Mouse (Mus musculus) CH12.LX (cell line): Measurements from ENCODE around the gene Ddx59. TPM values are rescaled to one million over a fixed set of nuclear protein-coding genes. Genes with fewer than 3 reads are reported as not detected.
A peak's percentile ranks its signal among the peaks of the same experiment; 100 is the strongest.

ENCODE experiments used
- DNase-seq: peaks from one replicate; pipeline ENCODE4 v3.0.0-alpha.2; 2013; ENCODE audit errors: extremely low read depth
- H3K27ac ChIP-seq: 2 replicates; pipeline ENCODE4 v1.5.1; 2012; ENCODE audit warnings: low read depth, mild to moderate bottlenecking, control low read depth, moderate library complexity; ENCODE audit not compliant: insufficient read depth
- H3K27me3 ChIP-seq: replicated peaks from 2 replicates; pipeline ENCODE3; 2012; ENCODE audit warnings: inconsistent platforms
- H3K36me3 ChIP-seq, 2 experiments: replicated peaks in 1 of 2; 2 replicates each; pipeline versions ENCODE3 to v1.6.1; 2012; ENCODE audit warnings: inconsistent platforms in 1 of 2, low read length in 1 of 2, mild to moderate bottlenecking in 1 of 2, mixed read lengths in 1 of 2, moderate library complexity in 1 of 2; ENCODE audit not compliant: control insufficient read depth in 1 of 2, insufficient read depth in 1 of 2
- H3K4me1 ChIP-seq, 2 experiments: 2 replicates each; pipeline ENCODE4 v1.6.1; 2012; ENCODE audit warnings: inconsistent platforms in 1 of 2, moderate library complexity in 1 of 2; ENCODE audit not compliant: insufficient read depth in 2 of 2, control insufficient read depth in 1 of 2
- H3K4me2 ChIP-seq: 2 replicates; pipeline ENCODE4 v1.6.1; 2012; ENCODE audit warnings: low read depth, mild to moderate bottlenecking, control low read depth; ENCODE audit not compliant: poor library complexity, insufficient read depth, severe bottlenecking
- H3K4me3 ChIP-seq, 3 experiments: fragments of 150-350 bp in 1 of 3; sonication (generic) in 1 of 3; replicated peaks in 1 of 3; 2 replicates each; pipeline versions ENCODE3 to v1.5.1; 2011 to 2012; ENCODE audit warnings: low read depth in 2 of 3, low read length in 2 of 3, mild to moderate bottlenecking in 2 of 3, moderate library complexity in 2 of 3, control low read depth in 1 of 3, improper control_type of control experiment in 1 of 3, inconsistent platforms in 1 of 3, mixed read lengths in 1 of 3; ENCODE audit not compliant: poor library complexity in 1 of 3
- H3K79me2 ChIP-seq: replicated peaks from 2 replicates; pipeline ENCODE4 v1.6.1; 2012; ENCODE audit warnings: mild to moderate bottlenecking, moderate library complexity; ENCODE audit not compliant: control insufficient read depth, poor library complexity, insufficient read depth, severe bottlenecking; ENCODE audit errors: extremely low read depth
- H3K9ac ChIP-seq: 2 replicates; pipeline ENCODE4 v1.6.1; 2012; ENCODE audit warnings: low read depth, mild to moderate bottlenecking, control low read depth, moderate library complexity; ENCODE audit not compliant: insufficient read depth
- H3K9me3 ChIP-seq: replicated peaks from 2 replicates; pipeline ENCODE3; 2012; ENCODE audit warnings: low read length, inconsistent platforms, mixed read lengths
- BHLHE40 ChIP-seq: IDR thresholded peaks from 2 replicates; pipeline ENCODE4 v1.6.1; 2011; ENCODE audit warnings: mild to moderate bottlenecking, low read depth, low read length, improper control_type of control experiment
- CHD1 ChIP-seq: IDR thresholded peaks from 2 replicates; pipeline ENCODE4 v1.6.1; 2012; ENCODE audit warnings: low read depth, low read length, improper control_type of control experiment, inconsistent platforms
- CHD2 ChIP-seq: IDR thresholded peaks from 2 replicates; pipeline ENCODE4 v1.6.1; 2011; ENCODE audit warnings: low read length, improper control_type of control experiment
- ELF1 ChIP-seq: IDR thresholded peaks from 2 replicates; pipeline ENCODE4 v1.6.1; 2014; ENCODE audit warnings: low read depth, mild to moderate bottlenecking, inconsistent platforms, low read length, improper control_type of control experiment
- EP300 ChIP-seq: IDR thresholded peaks from 2 replicates; pipeline ENCODE4 v1.6.1; 2011; ENCODE audit warnings: low read length, improper control_type of control experiment
- ETS1 ChIP-seq: conservative IDR thresholded peaks from 2 replicates; pipeline ENCODE4 v1.6.1; 2012; ENCODE audit warnings: low read depth, mild to moderate bottlenecking, inconsistent platforms, low read length, improper control_type of control experiment, moderate library complexity
- GABPA ChIP-seq: IDR thresholded peaks from 2 replicates; pipeline ENCODE4 v1.6.1; 2012; ENCODE audit warnings: low read depth, low read length, improper control_type of control experiment, inconsistent platforms; ENCODE audit not compliant: insufficient replicate concordance
- HCFC1 ChIP-seq: IDR thresholded peaks from 2 replicates; pipeline ENCODE4 v1.6.1; 2012; ENCODE audit warnings: low read depth, mild to moderate bottlenecking, inconsistent platforms, low read length, improper control_type of control experiment
- IRF4 ChIP-seq: IDR thresholded peaks from 2 replicates; pipeline ENCODE4 v1.6.1; 2014; ENCODE audit warnings: low read depth, mild to moderate bottlenecking, inconsistent platforms, low read length, improper control_type of control experiment
- JUN ChIP-seq: IDR thresholded peaks from 2 replicates; pipeline ENCODE4 v1.6.1; 2011; ENCODE audit warnings: low read depth, mild to moderate bottlenecking, low read length, improper control_type of control experiment, moderate library complexity; ENCODE audit not compliant: insufficient read depth
- JUND ChIP-seq: conservative IDR thresholded peaks from 2 replicates; pipeline ENCODE4 v1.6.1; 2011; ENCODE audit warnings: low read depth, low read length, improper control_type of control experiment
- MAX ChIP-seq: IDR thresholded peaks from 2 replicates; pipeline ENCODE4 v1.6.1; 2011; ENCODE audit warnings: low read length, improper control_type of control experiment
- MAZ ChIP-seq: IDR thresholded peaks from 2 replicates; pipeline ENCODE4 v1.6.1; 2012; ENCODE audit warnings: low read depth, mild to moderate bottlenecking, inconsistent platforms, low read length, improper control_type of control experiment, moderate library complexity
- MXI1 ChIP-seq: IDR thresholded peaks from 2 replicates; pipeline ENCODE4 v1.6.1; 2011; ENCODE audit warnings: mild to moderate bottlenecking, low read depth, low read length, improper control_type of control experiment
- MYC ChIP-seq: IDR thresholded peaks from 2 replicates; pipeline ENCODE4 v1.6.1; 2011; ENCODE audit warnings: low read depth, mild to moderate bottlenecking, improper control_type of control experiment, low read length
- NELFE ChIP-seq: IDR thresholded peaks from 2 replicates; pipeline ENCODE4 v1.6.1; 2011; ENCODE audit warnings: low read depth, low read length, improper control_type of control experiment
- NRF1 ChIP-seq: IDR thresholded peaks from 2 replicates; pipeline ENCODE4 v1.6.1; 2014; ENCODE audit warnings: low read depth, mild to moderate bottlenecking, inconsistent platforms, low read length, improper control_type of control experiment, moderate library complexity
- PAX5 ChIP-seq: IDR thresholded peaks from 2 replicates; pipeline ENCODE4 v1.6.1; 2012; ENCODE audit warnings: low read length, inconsistent platforms, mixed read lengths
- POLR2A ChIP-seq: IDR thresholded peaks from 2 replicates; pipeline ENCODE4 v1.6.1; 2011; ENCODE audit warnings: low read depth, mild to moderate bottlenecking, improper control_type of control experiment, low read length
- RCOR1 ChIP-seq: conservative IDR thresholded peaks from 2 replicates; pipeline ENCODE4 v1.6.1; 2012; ENCODE audit warnings: low read depth, mild to moderate bottlenecking, inconsistent platforms, low read length, improper control_type of control experiment
- SMC3 ChIP-seq: IDR thresholded peaks from 2 replicates; pipeline ENCODE4 v1.6.1; 2011; ENCODE audit warnings: low read depth, low read length, improper control_type of control experiment
- TBP ChIP-seq: conservative IDR thresholded peaks from 2 replicates; pipeline ENCODE4 v1.6.1; 2011; ENCODE audit warnings: low read depth, low read length, improper control_type of control experiment
- TCF12 ChIP-seq: IDR thresholded peaks from 2 replicates; pipeline ENCODE4 v1.6.1; 2014; ENCODE audit warnings: low read depth, mild to moderate bottlenecking, inconsistent platforms, low read length, improper control_type of control experiment
- UBTF ChIP-seq: IDR thresholded peaks from 2 replicates; pipeline ENCODE4 v1.6.1; 2012; ENCODE audit warnings: low read depth, mild to moderate bottlenecking, inconsistent platforms, low read length, improper control_type of control experiment, moderate library complexity
- USF2 ChIP-seq: conservative IDR thresholded peaks from 2 replicates; pipeline ENCODE4 v1.6.1; 2011; ENCODE audit warnings: low read depth, low read length, improper control_type of control experiment
- ZMIZ1 ChIP-seq: IDR thresholded peaks from 2 replicates; pipeline ENCODE4 v1.6.1; 2012; ENCODE audit warnings: low read depth, mild to moderate bottlenecking, inconsistent platforms, low read length, improper control_type of control experiment
- dilution Hi-C: fragments of 300-500 bp; cut with MboI; formaldehyde crosslinking; loops from 2 replicates; pipeline ENCODE4 v1.14.3; 2020; ENCODE audit warnings: low sequenced_read_pairs; ENCODE audit not compliant: extremely low pct_unique_long_range_greater_than_20kb, extremely low pct_ligation_motif_present
- in situ Hi-C: fragments of 300-500 bp; cut with MboI; formaldehyde crosslinking; loops from 3 replicates; pipeline ENCODE4 v1.14.3; 2019; ENCODE audit warnings: low sequenced_read_pairs, low pct_ligation_motif_present, low pct_unique_long_range_greater_than_20kb, mixed read lengths
- polyA plus RNA-seq: library from polyadenylated mRNA; unstranded; fragments of >175 nt; gene quantifications from 2 replicates; pipeline ENCODE4 v1.2.1, GENCODE M21; 2012; ENCODE audit warnings: low read depth; ENCODE audit not compliant: insufficient read length
- total RNA-seq, 2 experiments: library from RNA; depleted of rRNA; stranded (reverse); fragments of 300-350 nt in 1 of 2; fragments of >200 nt in 1 of 2; gene quantifications; 2 replicates each; pipeline ENCODE4 v1.2.3; 2012 to 2014

Gene Ddx59
- total and polyA plus RNA-seq, 3 experiments, result 6.9 to 10.9 (median 9.0) TPM

DNA sequence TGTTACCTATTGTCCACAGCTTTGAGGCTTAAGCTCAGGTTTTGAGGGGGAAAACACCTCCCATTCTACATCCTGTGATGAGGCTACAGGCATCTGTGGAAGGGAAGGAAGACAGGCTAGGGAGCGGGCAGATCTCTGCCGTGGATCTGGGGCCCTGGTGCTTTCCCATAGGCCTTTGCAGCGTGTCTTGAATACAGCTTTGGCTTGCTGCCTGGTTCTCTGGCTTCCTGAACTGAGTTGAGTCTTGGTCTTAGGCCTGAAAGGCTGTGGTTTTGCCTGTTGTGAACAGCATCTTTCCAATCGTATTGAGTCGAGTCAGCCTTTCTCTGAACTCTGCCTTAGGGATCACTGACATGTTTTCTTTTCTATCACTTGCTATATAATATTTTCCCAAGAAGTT lies 33.5 kb upstream of the Ddx59 start:
- Histone ChIP-seq H3K4me1 (peaks cover 0 to 4% of the 10 kb centered on the region in 2 experiments; a peak in 1 of 4 replicates), H3K27ac (no peak overlapping the region), H3K9me3 (peaks cover 2% of the 10 kb centered on the region), H3K4me2 (no peak overlapping the region), H3K9ac (no peak overlapping the region), H3K27me3 (no peaks in the 10 kb centered on the region), H3K4me3 (no peak overlapping the region), H3K79me2 (no peaks in the 10 kb centered on the region), H3K36me3 (no peaks in the 10 kb centered on the region)
- in situ Hi-C loops, result no loop called here
- dilution Hi-C loops, result no loop called here
- DNase-seq, result no peak
- TF ChIP-seq MAZ (no peak), EP300 (no peak), NRF1 (no peak), GABPA (no peak), RCOR1 (no peak), ZMIZ1 (no peak), CHD2 (no peak), USF2 (no peak)

DNA sequence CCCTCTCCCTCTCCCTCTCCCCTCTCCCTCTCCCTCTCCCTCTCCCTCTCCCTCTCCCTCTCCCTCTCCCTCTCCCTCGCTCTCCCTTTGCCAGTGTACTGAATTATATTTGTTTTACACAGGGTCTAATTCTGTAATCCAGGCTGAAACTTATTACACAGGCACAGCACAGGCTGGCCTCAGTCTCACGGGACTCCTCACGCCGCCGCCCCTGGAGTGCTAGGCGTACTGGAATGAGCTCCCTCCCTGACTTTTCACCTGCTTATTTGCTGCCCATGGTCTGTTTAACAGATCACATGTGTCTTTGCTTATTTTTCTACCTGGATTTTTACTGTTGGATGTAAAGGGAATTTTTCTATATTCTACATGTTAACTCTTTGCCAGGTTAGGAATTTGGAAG lies 28.2 kb upstream of the Ddx59 start:
- no peak overlapping the region for H3K27ac ChIP-seq
- no peaks in the 10 kb centered on the region for H3K79me2 ChIP-seq
- H3K27me3 ChIP-seq, result no peaks in the 10 kb centered on the region
- dilution Hi-C loops (no loop called here), in situ Hi-C loops (no loop called here)
- DNase-seq, result no peak
- H3K36me3 ChIP-seq, result no peaks in the 10 kb centered on the region
- TF ChIP-seq BHLHE40 (no peak), CHD2 (no peak), TBP (no peak)
- H3K4me3 ChIP-seq, result no peak overlapping the region
- no peak overlapping the region for H3K9ac ChIP-seq
- peaks cover 0 to under 1% of the 10 kb centered on the region in 2 experiments; a peak in 1 of 4 replicates for H3K4me1 ChIP-seq
- no peak overlapping the region for H3K4me2 ChIP-seq
- no peaks in the 10 kb centered on the region for H3K9me3 ChIP-seq

DNA sequence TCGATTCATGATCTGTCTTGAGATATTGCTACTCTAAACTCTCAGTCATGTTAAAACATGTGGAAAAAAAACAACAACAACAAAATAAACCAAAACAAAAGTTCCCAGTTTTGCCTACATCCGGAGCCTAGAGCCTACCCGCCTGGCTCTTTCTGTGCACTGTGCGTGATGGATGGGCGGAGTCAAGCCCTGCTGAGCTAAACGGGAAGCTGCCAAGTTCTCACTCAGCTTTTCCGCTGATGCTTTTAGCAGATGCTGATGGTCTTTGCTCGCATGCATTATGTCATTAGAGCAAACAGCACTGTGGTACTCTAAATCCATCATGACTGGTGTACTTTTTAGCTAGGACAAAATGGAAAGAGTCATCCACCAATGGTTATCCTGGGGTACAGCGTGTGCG lies 20.6 kb upstream of the Ddx59 start:
- dilution Hi-C loops, result no loop called here
- H3K4me3 ChIP-seq, result peak overlapping the region; percentile 37 to 56 (median 42)
- H3K9ac ChIP-seq, result peak overlapping the region; percentile 48
- TF ChIP-seq NELFE, result 0 out of 2 replicates have a peak, but pooled peaks have one; percentile 11
- no peak for TF ChIP-seq MAX
- no peak for TF ChIP-seq IRF4
- TF ChIP-seq USF2, result no peak
- no peak for TF ChIP-seq CHD1
- TF ChIP-seq JUND, result 0 out of 2 replicates have a peak, but pooled peaks have one; percentile 24
- peak; percentile 14; the same call in 1 of the 2 replicates for TF ChIP-seq BHLHE40
- no peak for TF ChIP-seq MXI1
- TF ChIP-seq MAZ, result no peak
- no peak for TF ChIP-seq SMC3
- no peak; the same call in 1 of the 2 replicates for TF ChIP-seq TBP
- TF ChIP-seq ELF1, result peak; percentile 44; the same call in 1 of the 2 replicates
- peak; percentile 62 for TF ChIP-seq ETS1
- TF ChIP-seq PAX5, result no peak
- no peak for TF ChIP-seq ZMIZ1
- no peak for TF ChIP-seq JUN
- no peak for TF ChIP-seq EP300
- no peak for TF ChIP-seq TCF12
- TF ChIP-seq HCFC1, result no peak
- peak; percentile 54 for TF ChIP-seq POLR2A
- no peak for TF ChIP-seq UBTF
- no peak for TF ChIP-seq MYC
- in situ Hi-C loops, result loop anchor here (5.0 kb wide), 1 partner anchor 47 kb away; the partner anchor contains the start of gene Camsap2
- no peaks in the 10 kb centered on the region for H3K36me3 ChIP-seq
- H3K79me2 ChIP-seq, result no peaks in the 10 kb centered on the region
- DNase-seq, result peak; percentile 90
- H3K4me2 ChIP-seq, result peak overlapping the region; percentile 96
- H3K27ac ChIP-seq, result peak overlapping the region; percentile 76
- H3K9me3 ChIP-seq, result no peaks in the 10 kb centered on the region
- H3K27me3 ChIP-seq, result no peaks in the 10 kb centered on the region
- H3K4me1 ChIP-seq, result peaks cover 0 to 28% of the 10 kb centered on the region in 2 experiments; a peak in 2 of 4 replicates
